Mouse (Mus musculus): ENCODE measurements around the gene Acacb. TPM values are rescaled to one million over a fixed set of nuclear protein-coding genes. Genes with fewer than 3 reads are reported as not detected.

Acacb gene
- polyA plus RNA-seq, 1 experiment from 2014 or later: 3.6 TPM

- DNase-seq: peak; percentile 78
- ATAC-seq (ENCODE audit: low FRiP score, low TSS enrichment): peak; percentile 43; the same call in 1 of the 2 replicates
Observed at GRCm38 (mm10) chr5:114290004-114290403, 143.7 kb downstream of the Acacb start.

DNA sequence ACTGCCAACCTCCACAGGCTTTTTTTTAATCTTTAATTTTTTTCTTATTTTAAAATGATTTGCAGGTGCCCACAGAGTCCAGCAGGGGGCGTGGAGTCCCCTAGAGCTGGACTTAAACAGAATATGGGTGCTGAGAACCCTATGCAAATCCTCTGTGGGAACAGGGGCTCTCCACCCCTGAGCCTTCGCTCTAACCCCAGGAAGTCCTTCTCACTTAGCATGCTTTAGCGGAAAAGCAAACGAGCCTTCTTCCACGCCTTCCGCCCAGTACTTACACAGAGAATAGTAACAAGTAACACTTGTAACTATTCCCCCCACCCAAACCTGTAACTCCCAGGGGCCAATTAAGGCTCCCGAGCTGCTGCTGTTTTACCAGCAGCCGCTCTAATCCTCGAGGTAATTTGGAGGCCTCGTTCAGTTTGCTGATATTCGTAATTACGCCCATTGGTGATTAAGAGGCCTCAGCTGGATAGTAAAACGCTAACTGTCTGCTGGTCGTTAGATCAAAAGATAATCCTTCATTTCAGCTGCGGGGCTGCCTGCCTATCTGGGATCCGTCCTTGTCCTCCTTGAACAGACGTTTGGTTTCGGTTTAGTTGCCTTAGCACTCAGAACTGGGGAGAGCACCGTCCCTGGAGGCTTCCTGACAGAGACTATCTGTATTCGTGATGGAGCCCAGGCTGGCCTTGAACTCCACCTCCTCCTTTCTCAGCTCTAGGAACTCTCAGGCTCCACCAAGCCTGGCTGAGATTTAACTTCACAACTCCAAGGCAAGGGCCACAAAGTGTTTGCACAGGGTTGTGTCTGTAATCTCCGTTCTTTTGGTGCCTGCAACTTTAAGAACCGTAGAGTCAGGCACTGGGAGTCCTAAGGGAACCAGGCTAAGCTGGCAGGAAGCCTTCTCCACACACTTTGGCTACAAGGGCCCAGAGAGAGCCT, 150.6 kb downstream of the Acacb start:
- H3K4me3 ChIP-seq (replicated peaks; ENCODE audit: low read depth, low read length): no peak overlapping the region
- peaks cover 17% of the 10 kb centered on the region for H3K27me3 ChIP-seq (ENCODE audit: control insufficient read depth, insufficient read depth, low read length)
- peaks cover 15% of the 10 kb centered on the region for H3K4me1 ChIP-seq (ENCODE audit: control insufficient read depth, insufficient read depth, low read length)
- no peak overlapping the region for H3K9ac ChIP-seq (replicated peaks; ENCODE audit: low read length)
- H3K36me3 ChIP-seq (ENCODE audit: control insufficient read depth, insufficient read depth, low read length): no peaks in the 10 kb centered on the region
- H3K9me3 ChIP-seq (ENCODE audit: control insufficient read depth, low read length): no peaks in the 10 kb centered on the region
- WGBS: 19% methylated on average over 22 of the region's 22 CpGs
- H3K27ac ChIP-seq (replicated peaks; ENCODE audit: low read depth, low read length): no peak overlapping the region
- ATAC-seq (ENCODE audit: low FRiP score, low TSS enrichment): no peak
- no peak overlapping the region for H3K4me2 ChIP-seq (ENCODE audit: low read length)
- peak; percentile 49 for DNase-seq

More at GRCm38 (mm10) chr5:114290004-114290403, 143.7 kb downstream of the Acacb start:
- no peak overlapping the region; the same call in 1 of the 2 replicates for H3K27ac ChIP-seq (replicated peaks; ENCODE audit: low read depth, low read length)
- WGBS: 41% methylated on average over 3 of the region's 3 CpGs
- H3K36me3 ChIP-seq (ENCODE audit: control insufficient read depth, insufficient read depth, low read length): no peaks in the 10 kb centered on the region
- H3K27me3 ChIP-seq (ENCODE audit: control insufficient read depth, insufficient read depth, low read length): peaks cover 15% of the 10 kb centered on the region
- H3K4me3 ChIP-seq (replicated peaks; ENCODE audit: low read depth, low read length): no peak overlapping the region
- no peaks in the 10 kb centered on the region for H3K9me3 ChIP-seq (ENCODE audit: control insufficient read depth, low read length)
- H3K9ac ChIP-seq (replicated peaks; ENCODE audit: low read length): no peak overlapping the region
- H3K4me2 ChIP-seq (ENCODE audit: low read length): no peak overlapping the region
- peaks cover 13% of the 10 kb centered on the region; the same call in 1 of the 2 replicates for H3K4me1 ChIP-seq (ENCODE audit: control insufficient read depth, insufficient read depth, low read length)

DNA sequence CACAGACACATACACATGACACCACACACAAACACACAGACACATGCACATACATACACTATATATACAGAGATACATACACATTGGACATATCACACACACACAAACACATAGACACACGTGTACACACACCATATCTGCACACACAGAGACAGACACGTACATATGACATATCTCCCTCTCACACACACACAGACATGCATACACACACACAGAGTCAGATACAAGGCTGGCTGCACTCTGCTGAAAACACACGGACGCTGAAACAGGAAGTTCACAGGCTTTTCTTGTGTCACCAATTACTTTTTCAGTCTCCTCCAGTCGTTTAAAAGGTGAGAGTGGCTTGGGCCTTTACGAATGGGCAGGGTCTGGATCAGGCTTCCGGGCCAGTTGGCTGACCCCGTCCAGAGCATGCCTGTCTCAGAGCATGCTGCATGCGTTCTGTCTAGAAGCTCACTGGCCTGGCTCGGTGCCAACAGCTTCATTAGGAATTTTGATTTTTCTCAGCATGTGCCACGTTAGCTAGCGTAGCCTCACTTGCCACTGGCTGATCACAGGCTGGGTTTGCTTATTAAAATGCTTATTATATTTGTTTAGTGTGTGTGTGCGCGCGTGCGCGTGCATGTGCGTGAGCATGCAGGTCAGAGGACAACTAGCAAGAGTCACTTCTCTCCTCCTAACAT, 152.0 kb downstream of the Acacb start:
- peaks cover 15% of the 10 kb centered on the region for H3K4me1 ChIP-seq (ENCODE audit: control insufficient read depth, insufficient read depth, low read length)
- no peaks in the 10 kb centered on the region for H3K36me3 ChIP-seq (ENCODE audit: control insufficient read depth, insufficient read depth, low read length)
- ATAC-seq (ENCODE audit: low FRiP score, low TSS enrichment) (no peak; the same call in 1 of the 2 replicates), DNase-seq (peak; percentile 86)
- no peak overlapping the region for H3K4me2 ChIP-seq (ENCODE audit: low read length)
- H3K9ac ChIP-seq (replicated peaks; ENCODE audit: low read length): no peak overlapping the region
- whole genome bisulfite sequencing: 36% methylated on average over 18 of the region's 18 CpGs
- H3K4me3 ChIP-seq (replicated peaks; ENCODE audit: low read depth, low read length): no peak overlapping the region
- H3K27ac ChIP-seq (replicated peaks; ENCODE audit: low read depth, low read length): no peak overlapping the region; the same call in 1 of the 2 replicates
- H3K27me3 ChIP-seq (ENCODE audit: control insufficient read depth, insufficient read depth, low read length): peaks cover 23% of the 10 kb centered on the region
- no peaks in the 10 kb centered on the region for H3K9me3 ChIP-seq (ENCODE audit: control insufficient read depth, low read length)

DNA sequence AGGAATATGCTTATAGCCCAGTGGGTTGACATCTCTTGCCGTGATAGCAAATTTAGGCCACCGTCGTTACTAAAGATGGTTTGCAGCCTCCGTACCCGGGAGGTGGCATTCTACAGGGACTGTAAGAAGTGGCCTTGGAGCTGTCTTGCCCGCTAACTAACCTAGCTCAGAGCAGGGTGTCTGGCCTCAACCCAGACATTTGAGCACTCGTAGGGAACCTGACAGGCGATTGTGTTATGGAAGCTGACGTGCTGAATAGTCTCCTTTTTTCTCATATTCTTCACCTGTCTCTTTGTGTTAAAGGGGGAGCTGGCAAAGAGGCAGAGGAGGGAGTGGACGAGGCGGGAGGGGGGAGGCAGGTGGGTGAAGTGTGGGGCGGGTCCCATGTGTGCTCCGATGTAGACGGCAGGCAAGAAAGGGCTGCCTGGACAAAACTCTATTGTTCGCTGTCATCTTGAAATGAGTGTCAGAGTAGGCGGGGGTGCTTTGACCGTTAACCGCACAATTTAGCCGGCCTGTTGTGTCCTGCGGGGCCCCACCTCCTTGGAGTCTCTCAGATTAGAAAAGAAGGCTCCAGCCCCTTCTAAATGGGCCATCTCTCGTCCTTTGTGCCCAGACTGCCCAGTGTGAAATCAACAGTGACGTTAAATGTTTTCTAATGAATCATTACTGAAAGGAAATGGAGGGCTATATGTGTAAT, 153.0 kb downstream of the Acacb start:
- WGBS: 8% methylated on average over 22 of the region's 22 CpGs
- ATAC-seq (ENCODE audit: low FRiP score, low TSS enrichment) (peak; percentile 80; the same call in 1 of the 2 replicates), DNase-seq (peak; percentile 74)
- Histone ChIP-seq H3K4me1 (ENCODE audit: control insufficient read depth, insufficient read depth, low read length) (peaks cover 15% of the 10 kb centered on the region), H3K4me2 (ENCODE audit: low read length) (peak overlapping the region; percentile 27), H3K9me3 (ENCODE audit: control insufficient read depth, low read length) (no peaks in the 10 kb centered on the region), H3K4me3 (replicated peaks; ENCODE audit: low read depth, low read length) (no peak overlapping the region), H3K27me3 (ENCODE audit: control insufficient read depth, insufficient read depth, low read length) (peaks cover 24% of the 10 kb centered on the region), H3K27ac (replicated peaks; ENCODE audit: low read depth, low read length) (peak overlapping the region; percentile 52), H3K36me3 (ENCODE audit: control insufficient read depth, insufficient read depth, low read length) (no peaks in the 10 kb centered on the region), H3K9ac (replicated peaks; ENCODE audit: low read length) (no peak overlapping the region)

DNA sequence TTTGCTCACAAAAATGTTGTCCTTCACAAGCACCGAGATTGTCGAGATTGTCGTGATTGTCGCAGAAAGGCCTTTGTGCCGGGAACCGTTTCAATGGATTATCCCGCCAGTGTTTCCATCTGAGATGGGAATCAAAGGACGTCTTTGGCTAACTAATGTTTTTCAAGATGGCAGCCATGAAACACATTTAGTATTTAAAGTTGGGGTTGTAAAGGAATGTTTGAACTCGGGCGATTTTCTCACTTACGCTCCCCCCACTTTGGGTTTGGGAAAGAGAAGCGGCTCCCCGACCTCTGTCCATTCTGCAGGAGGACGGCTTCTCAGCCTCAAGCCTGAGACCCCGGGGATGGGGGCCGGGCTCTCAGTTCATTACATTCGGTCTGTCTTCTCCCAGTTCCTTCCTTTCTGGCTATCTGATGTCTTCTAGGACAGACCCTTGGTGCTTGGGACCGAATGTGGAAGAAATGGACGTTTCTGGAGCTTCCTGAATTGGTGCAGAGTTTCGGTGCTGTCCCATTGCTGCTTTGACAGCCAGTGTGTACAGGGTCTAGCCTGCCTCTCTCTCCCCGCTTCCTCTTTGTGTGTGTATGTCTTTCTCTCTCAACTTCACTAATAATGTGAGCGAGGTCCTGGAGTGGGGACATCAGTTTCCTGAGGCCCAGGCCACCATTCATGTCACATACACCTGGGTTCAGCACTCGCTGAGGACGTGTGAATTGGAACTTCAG, 153.7 kb downstream of the Acacb start:
- peak overlapping the region; percentile 52; the same call in 1 of the 2 replicates for H3K27ac ChIP-seq (replicated peaks; ENCODE audit: low read depth, low read length)

More for the DNA sequence above, 153.7 kb downstream of the Acacb start:
- Histone ChIP-seq H3K4me1 (ENCODE audit: control insufficient read depth, insufficient read depth, low read length) (peaks cover 15% of the 10 kb centered on the region), H3K4me3 (replicated peaks; ENCODE audit: low read depth, low read length) (no peak overlapping the region), H3K9me3 (ENCODE audit: control insufficient read depth, low read length) (no peaks in the 10 kb centered on the region), H3K9ac (replicated peaks; ENCODE audit: low read length) (no peak overlapping the region), H3K36me3 (ENCODE audit: control insufficient read depth, insufficient read depth, low read length) (no peaks in the 10 kb centered on the region), H3K27me3 (ENCODE audit: control insufficient read depth, insufficient read depth, low read length) (peaks cover 22% of the 10 kb centered on the region), H3K4me2 (ENCODE audit: low read length) (no peak overlapping the region)
- DNase-seq: peak; percentile 71
- 21% methylated on average over 24 of the region's 24 CpGs for WGBS
- ATAC-seq (ENCODE audit: low FRiP score, low TSS enrichment): peak; percentile 12; the same call in 1 of the 2 replicates

Other genes starting within 250 kb of the Acacb start
- 133 and 201 TPM in 2 replicates for gene Coro1c, start 237.8 kb upstream of the Acacb start, polyA plus RNA-seq (2014; fragmentation: Nextera tagmentation; extraction: Ambion mirVana)
- gene Ssh1, start 152.6 kb upstream of the Acacb start, polyA plus RNA-seq (2014; fragmentation: Nextera tagmentation; extraction: Ambion mirVana): 15.5 and 22.4 TPM in 2 replicates
- gene Dao, start 142.8 kb upstream of the Acacb start, polyA plus RNA-seq (2014; fragmentation: Nextera tagmentation; extraction: Ambion mirVana): not detected in 2 replicates
- gene Usp30, start 81.1 kb upstream of the Acacb start, polyA plus RNA-seq (2014; fragmentation: Nextera tagmentation; extraction: Ambion mirVana): 16.3 and 20.0 TPM in 2 replicates
- 88.8 and 105 TPM in 2 replicates for gene Svop, start 55.0 kb upstream of the Acacb start, polyA plus RNA-seq (2014; fragmentation: Nextera tagmentation; extraction: Ambion mirVana)
- 5.2 and 5.3 TPM in 2 replicates for gene Alkbh2, start 18.3 kb upstream of the Acacb start, polyA plus RNA-seq (2014; fragmentation: Nextera tagmentation; extraction: Ambion mirVana)
- 5.4 TPM in 2 replicates for gene Ung, start 16.1 kb upstream of the Acacb start, polyA plus RNA-seq (2014; fragmentation: Nextera tagmentation; extraction: Ambion mirVana)
- gene Foxn4, start 127.3 kb downstream of the Acacb start, polyA plus RNA-seq (2014; fragmentation: Nextera tagmentation; extraction: Ambion mirVana): 0.36 and 1.5 TPM in 2 replicates
- 0.34 and 0.74 TPM in 2 replicates for gene Myo1h, start 142.6 kb downstream of the Acacb start, polyA plus RNA-seq (2014; fragmentation: Nextera tagmentation; extraction: Ambion mirVana)
- 58.7 and 82.4 TPM in 2 replicates for gene Kctd10, start 234.0 kb downstream of the Acacb start, polyA plus RNA-seq (2014; fragmentation: Nextera tagmentation; extraction: Ambion mirVana)
- gene Ube3b, start 234.1 kb downstream of the Acacb start, polyA plus RNA-seq (2014; fragmentation: Nextera tagmentation; extraction: Ambion mirVana): 42.7 and 49.2 TPM in 2 replicates

Measured in midbrain, embryonic 14.5 days (tissue).